Mouse (Mus musculus) liver, postnatal 0 days (tissue): ENCODE data around the gene Vash1.

Source experiments
- CTCF ChIP-seq: sonication (generic); IDR thresholded peaks from 2 replicates; pipeline ENCODE4 v1.5.1; 2016; ENCODE audit warnings: antibody characterized with exemption, low read depth
- EP300 ChIP-seq: IDR thresholded peaks from 2 replicates; pipeline ENCODE4 v1.6.1; 2016; ENCODE audit warnings: antibody characterized with exemption, low read depth, mild to moderate bottlenecking

DNA sequence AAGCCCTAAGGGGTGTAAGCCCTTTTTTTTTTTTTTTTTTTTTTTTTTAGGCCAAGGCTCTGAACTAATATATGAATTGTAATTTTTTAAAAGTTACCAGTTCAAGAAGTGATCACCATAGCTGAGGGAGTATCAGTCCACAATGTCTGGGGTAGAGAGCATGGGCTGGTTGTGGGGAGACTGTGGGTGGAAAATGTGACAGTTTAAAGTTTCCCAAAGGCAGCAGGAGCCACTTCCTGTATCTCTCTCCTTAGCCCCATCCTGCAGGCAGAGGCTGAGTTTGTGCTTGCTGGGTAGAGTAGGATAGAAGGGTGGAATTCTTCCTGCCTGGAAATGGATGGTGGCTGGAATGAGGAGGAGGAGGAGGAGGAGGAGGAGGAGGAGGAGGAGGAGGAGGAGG is 14.9 kb downstream of the Vash1 start:
- TF ChIP-seq EP300 (no peak), CTCF (no peak)
